Mouse (Mus musculus) embryonic facial prominence, embryonic 11.5 days (tissue): ENCODE measurements at regions not wholly inside any gene's neighbourhood (a gene's known extent, or its start where the extent isn't known, plus 50 kb on each side); places are given as distances from the start of the nearest gene placed in this dataset.

Experiments used
- ATAC-seq: fragments of 200-750 bp; cut with Nextera tagmentation; replicated peaks from 2 replicates; pipeline ENCODE4 v1.8.0; 2017; ENCODE audit warnings: low read depth; ENCODE audit not compliant: insufficient number of reproducible peaks, low FRiP score, low TSS enrichment
- DNase-seq: peaks from one replicate; pipeline ENCODE4 v3.0.0-alpha.2; 2015; ENCODE audit warnings: low spot score
- H3K27ac ChIP-seq: fragments of 300-500 bp; sonication (generic); replicated peaks from 2 replicates; pipeline ENCODE4 v1.5.1; 2014; ENCODE audit warnings: mild to moderate bottlenecking, low read depth, low read length, control low read depth
- H3K27me3 ChIP-seq: fragments of 300-500 bp; sonication (generic); 2 replicates; pipeline ENCODE4 v1.6.1; 2014; ENCODE audit warnings: mild to moderate bottlenecking, low read length, moderate library complexity, mixed read lengths; ENCODE audit not compliant: control insufficient read depth, insufficient read depth
- H3K36me3 ChIP-seq: fragments of 300-500 bp; sonication (generic); replicated peaks from 2 replicates; pipeline ENCODE4 v1.6.1; 2014; ENCODE audit warnings: low read depth, mild to moderate bottlenecking, low read length, moderate library complexity, mixed read lengths; ENCODE audit not compliant: control insufficient read depth, insufficient read depth
- H3K4me1 ChIP-seq: fragments of 300-500 bp; sonication (generic); 2 replicates; pipeline ENCODE4 v1.6.1; 2014; ENCODE audit warnings: low read length, mixed read lengths; ENCODE audit not compliant: control insufficient read depth, insufficient read depth
- H3K4me2 ChIP-seq: fragments of 300-500 bp; sonication (generic); 2 replicates; pipeline ENCODE4 v1.6.1; 2014; ENCODE audit warnings: low read depth, mild to moderate bottlenecking, control low read depth, low read length, moderate library complexity
- H3K4me3 ChIP-seq: fragments of 300-500 bp; sonication (generic); 2 replicates; pipeline ENCODE4 v1.5.1; 2014; ENCODE audit warnings: low read depth, low read length, control low read depth
- H3K9ac ChIP-seq: fragments of 300-500 bp; sonication (generic); replicated peaks from 2 replicates; pipeline ENCODE4 v1.6.1; 2014; ENCODE audit warnings: mild to moderate bottlenecking, control low read depth, low read length
- H3K9me3 ChIP-seq: fragments of 300-500 bp; sonication (generic); replicated peaks from 2 replicates; pipeline ENCODE4 v1.6.1; 2016; ENCODE audit warnings: mild to moderate bottlenecking, low read length, inconsistent platforms, mixed read lengths; ENCODE audit not compliant: control insufficient read depth
- WGBS: fragments of 180-500 bp; shearing (Covaris S2); extraction: QIAGEN DNeasy Blood & Tissue Kit; methylation state at CpG from one replicate; pipeline ENCODE4 v1.1.7; 2014; 5-methylcytosine and 5-hydroxymethylcytosine counted together

- no peak overlapping the region for H3K4me3 ChIP-seq
- H3K36me3 ChIP-seq = no peaks in the 10 kb centered on the region
- no peak for DNase-seq
- H3K4me2 ChIP-seq = no peak overlapping the region
- no peak overlapping the region for H3K9ac ChIP-seq
- ATAC-seq = no peak
- no peaks in the 10 kb centered on the region for H3K4me1 ChIP-seq
- H3K27me3 ChIP-seq = no peaks in the 10 kb centered on the region
- H3K9me3 ChIP-seq = no peaks in the 10 kb centered on the region
- WGBS = 42% methylated on average over 10 of the region's 10 CpGs
- H3K27ac ChIP-seq = no peak overlapping the region
These were observed 62.5 kb upstream of the Aldh1b1 start for GRCm38 (mm10) chr4:45736215-45736815.

- Histone ChIP-seq H3K4me1 (peaks cover 8% of the 10 kb centered on the region; the same call in 1 of the 2 replicates), H3K27ac (no peak overlapping the region), H3K9ac (no peak overlapping the region), H3K27me3 (no peaks in the 10 kb centered on the region), H3K4me2 (no peak overlapping the region), H3K4me3 (no peak overlapping the region), H3K36me3 (no peaks in the 10 kb centered on the region), H3K9me3 (no peaks in the 10 kb centered on the region)
- no peak for DNase-seq
- WGBS = 91% methylated on average over 6 of the region's 6 CpGs
- ATAC-seq = no peak
These were observed 64.8 kb upstream of the Aldh1b1 start for GRCm38 (mm10) chr4:45734011-45734410.

- ATAC-seq (peak; percentile 70), DNase-seq (peak; percentile 83)
- no peak overlapping the region for H3K9ac ChIP-seq
- H3K4me3 ChIP-seq = no peak overlapping the region
- H3K9me3 ChIP-seq = no peaks in the 10 kb centered on the region
- peaks cover 8% of the 10 kb centered on the region; the same call in 1 of the 2 replicates for H3K4me1 ChIP-seq
- H3K27ac ChIP-seq = peak overlapping the region; percentile 84
- WGBS = 21% methylated on average over 14 of the region's 14 CpGs
- H3K36me3 ChIP-seq = no peaks in the 10 kb centered on the region
- H3K27me3 ChIP-seq = no peaks in the 10 kb centered on the region
- no peak overlapping the region for H3K4me2 ChIP-seq
These were observed 67.7 kb upstream of the Aldh1b1 start for GRCm38 (mm10) chr4:45730862-45731831.

- H3K9ac ChIP-seq = no peak overlapping the region
- H3K4me2 ChIP-seq = no peak overlapping the region
- 72% methylated on average over 4 of the region's 4 CpGs for WGBS
- H3K27ac ChIP-seq = peak overlapping the region; percentile 29; the same call in 1 of the 2 replicates
- H3K9me3 ChIP-seq = no peaks in the 10 kb centered on the region
- no peak overlapping the region for H3K4me3 ChIP-seq
- peaks cover 8% of the 10 kb centered on the region; the same call in 1 of the 2 replicates for H3K4me1 ChIP-seq
- H3K27me3 ChIP-seq = no peaks in the 10 kb centered on the region
- no peaks in the 10 kb centered on the region for H3K36me3 ChIP-seq
- DNase-seq = no peak
- no peak for ATAC-seq
These were observed 69.0 kb upstream of the Aldh1b1 start for GRCm38 (mm10) chr4:45729801-45730200.

GRCm38 (mm10) chr4:45728825-45729224 lies 70.0 kb upstream of the Aldh1b1 start:
- Histone ChIP-seq H3K9me3 (no peaks in the 10 kb centered on the region), H3K27me3 (no peaks in the 10 kb centered on the region), H3K4me1 (peaks cover 8% of the 10 kb centered on the region; the same call in 1 of the 2 replicates), H3K9ac (no peak overlapping the region), H3K4me3 (no peak overlapping the region), H3K27ac (no peak overlapping the region), H3K4me2 (no peak overlapping the region), H3K36me3 (no peaks in the 10 kb centered on the region)
- DNase-seq (no peak), ATAC-seq (no peak)
- WGBS = 57% methylated on average over 4 of the region's 4 CpGs

GRCm38 (mm10) chr4:45727915-45728314 lies 70.9 kb upstream of the Aldh1b1 start:
- Histone ChIP-seq H3K9ac (no peak overlapping the region), H3K36me3 (no peaks in the 10 kb centered on the region), H3K4me1 (peaks cover 8% of the 10 kb centered on the region; the same call in 1 of the 2 replicates), H3K4me3 (no peak overlapping the region), H3K27me3 (no peaks in the 10 kb centered on the region), H3K27ac (no peak overlapping the region), H3K9me3 (no peaks in the 10 kb centered on the region), H3K4me2 (no peak overlapping the region)
- ATAC-seq (no peak), DNase-seq (no peak)
- 90% methylated on average over 5 of the region's 5 CpGs for WGBS

- H3K4me3 ChIP-seq = no peak overlapping the region
- no peak for ATAC-seq
- no peak overlapping the region for H3K27ac ChIP-seq
- no peak overlapping the region for H3K4me2 ChIP-seq
- no peak for DNase-seq
- no peaks in the 10 kb centered on the region for H3K9me3 ChIP-seq
- no peaks in the 10 kb centered on the region for H3K27me3 ChIP-seq
- H3K9ac ChIP-seq = no peak overlapping the region
- H3K36me3 ChIP-seq = no peaks in the 10 kb centered on the region
- peaks cover 8% of the 10 kb centered on the region; the same call in 1 of the 2 replicates for H3K4me1 ChIP-seq
- WGBS = 54% methylated on average over 9 of the region's 9 CpGs
These were observed 71.3 kb upstream of the Aldh1b1 start for GRCm38 (mm10) chr4:45727474-45727873.

- peaks cover 8% of the 10 kb centered on the region; the same call in 1 of the 2 replicates for H3K4me1 ChIP-seq
- ATAC-seq (no peak), DNase-seq (no peak)
- no peak overlapping the region for H3K4me2 ChIP-seq
- H3K27me3 ChIP-seq = no peaks in the 10 kb centered on the region
- no peaks in the 10 kb centered on the region for H3K9me3 ChIP-seq
- 86% methylated on average over 5 of the region's 5 CpGs for WGBS
- no peak overlapping the region for H3K27ac ChIP-seq
- no peaks in the 10 kb centered on the region for H3K36me3 ChIP-seq
- no peak overlapping the region for H3K4me3 ChIP-seq
- H3K9ac ChIP-seq = no peak overlapping the region
These were observed 72.0 kb upstream of the Aldh1b1 start for GRCm38 (mm10) chr4:45726783-45727182.
